Mouse (Mus musculus): ENCODE measurements around the gene Gdpd3. TPM values are rescaled to one million over a fixed set of nuclear protein-coding genes. Genes with fewer than 3 reads are reported as not detected.
"Not testable (repeated sequence)": the region's sequence is repeated elsewhere in the genome, so short reads cannot be mapped to it uniquely, and the experiment has no call there.

The Gdpd3 gene
- polyA plus RNA-seq (2015; fragmentation: Nextera tagmentation; extraction: Ambion mirVana) = 11.1 and 15.4 TPM in 2 replicates

- ATAC-seq (ENCODE audit: insufficient read depth, low FRiP score) = peak; percentile 58; the same call in 1 of the 2 replicates
These were observed at the start of gene Gdpd3 for GRCm38 (mm10) chr7:126766201-126766600. TSS of gene Gdpd3 (plus strand) at chr7:126766334.

GRCm38 (mm10) chr7:126717566-126717965 lies 48.6 kb upstream of the Gdpd3 start:
- 64% methylated on average over 3 of the region's 3 CpGs for WGBS
- Histone ChIP-seq H3K4me1 (ENCODE audit: control insufficient read depth, insufficient read depth, low read length) (no peaks in the 10 kb centered on the region), H3K4me2 (ENCODE audit: low read depth, low read length) (no peak overlapping the region), H3K9me3 (replicated peaks; ENCODE audit: control insufficient read depth, low read length) (no peaks in the 10 kb centered on the region), H3K36me3 (ENCODE audit: control insufficient read depth, insufficient read depth, low read length) (no peaks in the 10 kb centered on the region), H3K27ac (ENCODE audit: low read length) (no peak overlapping the region), H3K27me3 (ENCODE audit: control insufficient read depth, insufficient read depth, low read length) (no peaks in the 10 kb centered on the region), H3K9ac (ENCODE audit: low read length) (no peak overlapping the region), H3K4me3 (replicated peaks; ENCODE audit: low read length) (no peak overlapping the region)
- no peak for ATAC-seq (ENCODE audit: insufficient read depth, low FRiP score)

More at GRCm38 (mm10) chr7:126766201-126766600, at the start of gene Gdpd3:
- Histone ChIP-seq H3K36me3 (ENCODE audit: control insufficient read depth, insufficient read depth, low read length) (peaks cover 26% of the 10 kb centered on the region), H3K4me2 (ENCODE audit: low read depth, low read length) (no peak within 1 kb of the TSS), H3K27ac (ENCODE audit: low read length) (peak within 1 kb of the TSS; percentile 39; the same call in 1 of the 2 replicates), H3K9ac (ENCODE audit: low read length) (0 out of 2 replicates have a peak within 1 kb of the TSS, but pooled peaks have one; percentile 18), H3K4me3 (replicated peaks; ENCODE audit: low read length) (no peak within 1 kb of the TSS), H3K27me3 (ENCODE audit: control insufficient read depth, insufficient read depth, low read length) (no peaks in the 10 kb centered on the region), H3K4me1 (ENCODE audit: control insufficient read depth, insufficient read depth, low read length) (peaks cover 27% of the 10 kb centered on the region), H3K9me3 (replicated peaks; ENCODE audit: control insufficient read depth, low read length) (no peaks in the 10 kb centered on the region)
- WGBS = 81% methylated on average over 16 of the region's 16 CpGs

- no peak overlapping the region for H3K4me2 ChIP-seq (ENCODE audit: low read depth, low read length)
- H3K9me3 ChIP-seq (replicated peaks; ENCODE audit: control insufficient read depth, low read length) = no peaks in the 10 kb centered on the region
- no peaks in the 10 kb centered on the region for H3K27me3 ChIP-seq (ENCODE audit: control insufficient read depth, insufficient read depth, low read length)
- H3K4me1 ChIP-seq (ENCODE audit: control insufficient read depth, insufficient read depth, low read length) = no peaks in the 10 kb centered on the region
- ATAC-seq (ENCODE audit: insufficient read depth, low FRiP score) = no peak
- no peaks in the 10 kb centered on the region for H3K36me3 ChIP-seq (ENCODE audit: control insufficient read depth, insufficient read depth, low read length)
- H3K4me3 ChIP-seq (replicated peaks; ENCODE audit: low read length) = no peak overlapping the region
- H3K9ac ChIP-seq (ENCODE audit: low read length) = no peak overlapping the region
- no peak overlapping the region for H3K27ac ChIP-seq (ENCODE audit: low read length)
- WGBS = 91% methylated on average over 5 of the region's 5 CpGs
These were observed 47.3 kb upstream of the Gdpd3 start for GRCm38 (mm10) chr7:126718787-126719337.

GRCm38 (mm10) chr7:126721635-126722034 lies 44.5 kb upstream of the Gdpd3 start:
- H3K9ac ChIP-seq (ENCODE audit: low read length) = no peak overlapping the region
- H3K9me3 ChIP-seq (replicated peaks; ENCODE audit: control insufficient read depth, low read length) = no peaks in the 10 kb centered on the region
- 0 out of 2 replicates have a peak, but pooled peaks cover 2% of the 10 kb centered on the region for H3K4me1 ChIP-seq (ENCODE audit: control insufficient read depth, insufficient read depth, low read length)
- H3K36me3 ChIP-seq (ENCODE audit: control insufficient read depth, insufficient read depth, low read length) = no peaks in the 10 kb centered on the region
- ATAC-seq (ENCODE audit: insufficient read depth, low FRiP score) = no peak
- H3K27me3 ChIP-seq (ENCODE audit: control insufficient read depth, insufficient read depth, low read length) = no peaks in the 10 kb centered on the region
- WGBS = 89% methylated on average over 13 of the region's 13 CpGs
- no peak overlapping the region for H3K4me2 ChIP-seq (ENCODE audit: low read depth, low read length)
- H3K4me3 ChIP-seq (replicated peaks; ENCODE audit: low read length) = no peak overlapping the region
- H3K27ac ChIP-seq (ENCODE audit: low read length) = no peak overlapping the region

- Histone ChIP-seq H3K27me3 (ENCODE audit: control insufficient read depth, insufficient read depth, low read length) (no peaks in the 10 kb centered on the region), H3K36me3 (ENCODE audit: control insufficient read depth, insufficient read depth, low read length) (no peaks in the 10 kb centered on the region), H3K9me3 (replicated peaks; ENCODE audit: control insufficient read depth, low read length) (no peaks in the 10 kb centered on the region), H3K9ac (ENCODE audit: low read length) (no peak overlapping the region), H3K4me3 (replicated peaks; ENCODE audit: low read length) (no peak overlapping the region), H3K4me1 (ENCODE audit: control insufficient read depth, insufficient read depth, low read length) (0 out of 2 replicates have a peak, but pooled peaks cover 2% of the 10 kb centered on the region), H3K27ac (ENCODE audit: low read length) (no peak overlapping the region), H3K4me2 (ENCODE audit: low read depth, low read length) (no peak overlapping the region)
- ATAC-seq (ENCODE audit: insufficient read depth, low FRiP score) = no peak
- WGBS = 61% methylated on average over 3 of the region's 3 CpGs
These were observed 41.1 kb upstream of the Gdpd3 start for GRCm38 (mm10) chr7:126725077-126725476.

GRCm38 (mm10) chr7:126725667-126726066 lies 40.5 kb upstream of the Gdpd3 start:
- WGBS = 75% methylated on average over 5 of the region's 5 CpGs
- no peak overlapping the region for H3K4me2 ChIP-seq (ENCODE audit: low read depth, low read length)
- 0 out of 2 replicates have a peak, but pooled peaks cover 2% of the 10 kb centered on the region for H3K4me1 ChIP-seq (ENCODE audit: control insufficient read depth, insufficient read depth, low read length)
- H3K9ac ChIP-seq (ENCODE audit: low read length) = no peak overlapping the region
- no peak for ATAC-seq (ENCODE audit: insufficient read depth, low FRiP score)
- H3K27me3 ChIP-seq (ENCODE audit: control insufficient read depth, insufficient read depth, low read length) = no peaks in the 10 kb centered on the region
- no peak overlapping the region for H3K27ac ChIP-seq (ENCODE audit: low read length)
- no peaks in the 10 kb centered on the region for H3K36me3 ChIP-seq (ENCODE audit: control insufficient read depth, insufficient read depth, low read length)
- H3K4me3 ChIP-seq (replicated peaks; ENCODE audit: low read length) = no peak overlapping the region
- no peaks in the 10 kb centered on the region for H3K9me3 ChIP-seq (replicated peaks; ENCODE audit: control insufficient read depth, low read length)

- H3K27ac ChIP-seq (ENCODE audit: low read length); H3K36me3 ChIP-seq (ENCODE audit: control insufficient read depth, insufficient read depth, low read length); ATAC-seq (ENCODE audit: insufficient read depth, low FRiP score); H3K4me1 ChIP-seq (ENCODE audit: control insufficient read depth, insufficient read depth, low read length); H3K4me3 ChIP-seq (replicated peaks; ENCODE audit: low read length); H3K9me3 ChIP-seq (replicated peaks; ENCODE audit: control insufficient read depth, low read length); H3K9ac ChIP-seq (ENCODE audit: low read length); H3K27me3 ChIP-seq (ENCODE audit: control insufficient read depth, insufficient read depth, low read length); H3K4me2 ChIP-seq (ENCODE audit: low read depth, low read length): not testable (repeated sequence)
- 64% methylated on average over 4 of the region's 4 CpGs for WGBS
These were observed 35.8 kb upstream of the Gdpd3 start for GRCm38 (mm10) chr7:126730256-126730789.

GRCm38 (mm10) chr7:126736122-126736521 lies 30.0 kb upstream of the Gdpd3 start:
- H3K27ac ChIP-seq (ENCODE audit: low read length) = no peak overlapping the region
- no peaks in the 10 kb centered on the region for H3K36me3 ChIP-seq (ENCODE audit: control insufficient read depth, insufficient read depth, low read length)
- H3K27me3 ChIP-seq (ENCODE audit: control insufficient read depth, insufficient read depth, low read length) = no peaks in the 10 kb centered on the region
- H3K4me3 ChIP-seq (replicated peaks; ENCODE audit: low read length) = no peak overlapping the region
- whole genome bisulfite sequencing = 71% methylated on average over 8 of the region's 8 CpGs
- H3K9me3 ChIP-seq (replicated peaks; ENCODE audit: control insufficient read depth, low read length) = no peaks in the 10 kb centered on the region
- H3K9ac ChIP-seq (ENCODE audit: low read length) = no peak overlapping the region
- H3K4me2 ChIP-seq (ENCODE audit: low read depth, low read length) = no peak overlapping the region
- H3K4me1 ChIP-seq (ENCODE audit: control insufficient read depth, insufficient read depth, low read length) = no peaks in the 10 kb centered on the region
- no peak for ATAC-seq (ENCODE audit: insufficient read depth, low FRiP score)

- H3K27ac ChIP-seq (ENCODE audit: low read length) = no peak overlapping the region
- no peak overlapping the region for H3K4me3 ChIP-seq (replicated peaks; ENCODE audit: low read length)
- no peaks in the 10 kb centered on the region for H3K4me1 ChIP-seq (ENCODE audit: control insufficient read depth, insufficient read depth, low read length)
- no peaks in the 10 kb centered on the region for H3K27me3 ChIP-seq (ENCODE audit: control insufficient read depth, insufficient read depth, low read length)
- WGBS = 82% methylated on average over 17 of the region's 17 CpGs
- H3K36me3 ChIP-seq (ENCODE audit: control insufficient read depth, insufficient read depth, low read length) = no peaks in the 10 kb centered on the region
- no peak overlapping the region for H3K9ac ChIP-seq (ENCODE audit: low read length)
- no peak overlapping the region for H3K4me2 ChIP-seq (ENCODE audit: low read depth, low read length)
- H3K9me3 ChIP-seq (replicated peaks; ENCODE audit: control insufficient read depth, low read length) = no peaks in the 10 kb centered on the region
- ATAC-seq (ENCODE audit: insufficient read depth, low FRiP score) = no peak
These were observed 26.6 kb upstream of the Gdpd3 start for GRCm38 (mm10) chr7:126739551-126739950.
